Mouse (Mus musculus): ENCODE results near the gene Trim50. TPM values are rescaled to one million over a fixed set of nuclear protein-coding genes. Genes with fewer than 3 reads are reported as not detected.

Trim50 gene
- total RNA-seq, 2 experiments from 2014 or later, result not detected

DNA sequence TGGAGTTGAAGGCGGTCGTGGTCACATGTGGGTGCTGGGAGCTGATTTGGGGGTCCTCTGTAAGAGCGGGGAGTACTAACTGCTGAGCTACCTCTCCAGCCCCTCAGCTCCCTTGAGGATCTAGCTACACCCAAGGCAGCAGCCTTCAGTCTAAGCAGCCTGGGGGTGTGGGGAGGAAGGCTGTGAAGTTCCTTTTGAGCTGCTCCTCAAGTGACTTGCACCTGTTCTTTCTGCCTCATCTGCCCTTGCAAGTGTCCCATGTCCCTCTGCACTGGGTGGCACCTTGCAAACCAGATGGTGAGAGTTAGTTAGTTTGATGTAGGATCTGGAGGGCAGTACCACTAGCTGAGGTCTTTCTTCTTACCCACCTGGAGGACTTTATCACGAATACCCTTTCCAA lies 55.0 kb downstream of the Trim50 start:
- Histone ChIP-seq H3K27ac (no peak overlapping the region), H3K4me3 (no peak overlapping the region)
- no peak for TF ChIP-seq CTCF (IDR thresholded peaks at IDR 0.05)
- no peak for DNase-seq
- intact Hi-C loops (cut with DNase I), result no loop called here

DNA sequence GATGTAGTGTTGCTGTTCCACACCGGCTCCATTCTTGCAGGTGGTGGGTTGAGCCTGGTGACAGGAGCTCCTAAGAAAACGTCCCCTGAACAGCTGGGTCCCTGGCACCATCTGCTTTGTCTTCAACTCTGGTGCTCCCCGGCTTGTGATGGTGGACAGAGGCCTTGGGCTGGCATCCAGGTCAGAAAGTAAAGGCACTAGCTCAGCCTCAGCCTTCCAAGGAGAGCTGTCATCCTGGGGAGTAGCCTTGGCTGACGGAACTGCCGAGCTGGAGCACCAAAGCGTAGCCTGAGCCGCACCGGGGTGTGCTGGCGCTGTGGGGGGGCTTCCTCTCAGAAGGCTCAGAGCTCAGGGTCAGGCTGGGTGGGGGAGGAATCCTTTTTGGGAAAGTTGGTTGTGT lies 57.2 kb downstream of the Trim50 start:
- Histone ChIP-seq H3K4me3 (no peak overlapping the region), H3K27ac (no peak overlapping the region)
- intact Hi-C loops (cut with DNase I), result no loop called here
- DNase-seq, result no peak
- TF ChIP-seq CTCF (IDR thresholded peaks at IDR 0.05), result no peak

Small RNA genes within 50 kb of the gene (microRNA-seq; reads per million reads assigned to microRNA genes)
- gene Mir7033, result not detected

Other genes starting within 250 kb of the Trim50 start
- 1 to 10 TPM; 8.8 to 9.1 TPM for gene Tbl2, start 203.6 kb upstream of the Trim50 start, total RNA-seq (2021)
- 10 to 100 TPM; 28.3 to 28.6 TPM for gene Bcl7b, start 185.0 kb upstream of the Trim50 start, total RNA-seq (2021)
- gene Baz1b, start 166.0 kb upstream of the Trim50 start, total RNA-seq (2021), result 10 to 100 TPM; 32.7 to 36.8 TPM
- 10 to 100 TPM; 23.1 to 52.1 TPM for gene Fzd9, start 102.1 kb upstream of the Trim50 start, total RNA-seq (2021)
- gene Fkbp6, start 3.3 kb upstream of the Trim50 start, total RNA-seq (2021), result not detected
- gene Nsun5, start 16.7 kb downstream of the Trim50 start, total RNA-seq (2021), result 1 to 10 TPM; 7.8 to 9.2 TPM
- gene Pom121, start 41.3 kb downstream of the Trim50 start, total RNA-seq (2021), result 10 to 100 TPM; 11.0 to 12.3 TPM
- 10 to 100 TPM; 19.6 to 22.9 TPM for gene Hip1, start 191.8 kb downstream of the Trim50 start, total RNA-seq (2021)
- gene Ccl26, start 210.3 kb downstream of the Trim50 start, total RNA-seq (2021), result not detected
- gene Ccl24, start 219.8 kb downstream of the Trim50 start, total RNA-seq (2021), result 1 to 10 TPM in 1 of 2 experiments, under 1 TPM in 1; 0.66 to 1.3 TPM